Mouse (Mus musculus): Measurements from ENCODE around the gene Rbpj.
"Not testable (repeated sequence)": the region's sequence is repeated elsewhere in the genome, so short reads cannot be mapped to it uniquely, and the experiment has no call there.

GRCm38 (mm10) chr5:53550329-53550728 is 84.4 kb downstream of the Rbpj start:
- TF ChIP-seq EP300, CTCF (IDR thresholded peaks at IDR 0.05; ENCODE audit: low read depth): not testable (repeated sequence)
